Mouse (Mus musculus) testis, postnatal 10 days (tissue): ENCODE results near the gene Cap1.
A peak's percentile ranks its signal among the peaks of the same experiment; 100 is the strongest.
"Not testable (repeated sequence)": the region's sequence is repeated elsewhere in the genome, so short reads cannot be mapped to it uniquely, and the experiment has no call there.

Experiments used
- DNase-seq: peaks from one replicate; pipeline ENCODE4 v3.0.0; 2021; ENCODE audit warnings: low spot score

Gene Cap1

GRCm38 (mm10) chr4:122837180-122837730, 48.6 kb downstream of the Cap1 start:
- no peak for DNase-seq

GRCm38 (mm10) chr4:122836403-122836775, 49.5 kb downstream of the Cap1 start:
- DNase-seq: no peak

GRCm38 (mm10) chr4:122835530-122836402, 50.1 kb downstream of the Cap1 start, which contains the start of gene Ppt1:
Ppt1 (plus strand) TSS chr4:122836242.
- DNase-seq: peak; percentile 94

- DNase-seq: no peak
Measured at GRCm38 (mm10) chr4:122831888-122832287, 54.0 kb downstream of the Cap1 start.

- DNase-seq: no peak
Measured at GRCm38 (mm10) chr4:122829339-122829738, 56.5 kb downstream of the Cap1 start.

GRCm38 (mm10) chr4:122827651-122828050, 58.2 kb downstream of the Cap1 start:
- no peak for DNase-seq

GRCm38 (mm10) chr4:122820941-122821340, 64.9 kb downstream of the Cap1 start:
- DNase-seq: not testable (repeated sequence)

- no peak for DNase-seq
Measured at GRCm38 (mm10) chr4:122816202-122816601, 69.7 kb downstream of the Cap1 start.

- DNase-seq: no peak
Measured at GRCm38 (mm10) chr4:122811824-122812223, 74.0 kb downstream of the Cap1 start.

GRCm38 (mm10) chr4:122811180-122811579, 74.7 kb downstream of the Cap1 start:
- DNase-seq: no peak
